Mouse (Mus musculus): Measurements from ENCODE around the gene Slc24a3. TPM values are rescaled to one million over a fixed set of nuclear protein-coding genes. Genes with fewer than 3 reads are reported as not detected.

The Slc24a3 gene
- total RNA-seq, 2 experiments from 2014 or later: 1.4 to 1.9 TPM

- no peak for DNase-seq
- intact Hi-C loops (cut with DNase I): no loop called here
Measured at GRCm38 (mm10) chr2:145405746-145406145, 238.2 kb downstream of the Slc24a3 start.

- intact Hi-C loops (cut with DNase I): no loop called here
- no peak for DNase-seq
Measured at GRCm38 (mm10) chr2:145417738-145418137, 250.2 kb downstream of the Slc24a3 start.

- DNase-seq: no peak
- intact Hi-C loops (cut with DNase I): no loop called here
Measured at GRCm38 (mm10) chr2:145419078-145419477, 251.5 kb downstream of the Slc24a3 start.

GRCm38 (mm10) chr2:145420967-145421888, 253.7 kb downstream of the Slc24a3 start:
- no peak for DNase-seq
- intact Hi-C loops (cut with DNase I): no loop called here

GRCm38 (mm10) chr2:145421889-145422212, 254.3 kb downstream of the Slc24a3 start:
- no peak for DNase-seq
- intact Hi-C loops (cut with DNase I): no loop called here

GRCm38 (mm10) chr2:145429982-145430381, 262.4 kb downstream of the Slc24a3 start:
- no peak for DNase-seq
- intact Hi-C loops (cut with DNase I): no loop called here

GRCm38 (mm10) chr2:145434068-145434467, 266.5 kb downstream of the Slc24a3 start:
- intact Hi-C loops (cut with DNase I): no loop called here

GRCm38 (mm10) chr2:145438336-145438735, 270.8 kb downstream of the Slc24a3 start:
- intact Hi-C loops (cut with DNase I): no loop called here
- no peak for DNase-seq

More at GRCm38 (mm10) chr2:145434068-145434467, 266.5 kb downstream of the Slc24a3 start:
- no peak for DNase-seq

GRCm38 (mm10) chr2:145439755-145440154, 272.2 kb downstream of the Slc24a3 start:
- intact Hi-C loops (cut with DNase I): no loop called here

GRCm38 (mm10) chr2:145457106-145457747, 289.7 kb downstream of the Slc24a3 start:
- no peak for DNase-seq
- intact Hi-C loops (cut with DNase I): no loop called here

More at GRCm38 (mm10) chr2:145439755-145440154, 272.2 kb downstream of the Slc24a3 start:
- DNase-seq: no peak

GRCm38 (mm10) chr2:145460854-145461423, 293.4 kb downstream of the Slc24a3 start:
- intact Hi-C loops (cut with DNase I): no loop called here
- DNase-seq: no peak

GRCm38 (mm10) chr2:145462253-145462652, 294.7 kb downstream of the Slc24a3 start:
- no peak for DNase-seq
- intact Hi-C loops (cut with DNase I): no loop called here

- no peak for DNase-seq
- intact Hi-C loops (cut with DNase I): no loop called here
Measured at GRCm38 (mm10) chr2:145468701-145469325, 301.3 kb downstream of the Slc24a3 start.

- intact Hi-C loops (cut with DNase I): no loop called here
- no peak for DNase-seq
Measured at GRCm38 (mm10) chr2:145477484-145477883, 309.9 kb downstream of the Slc24a3 start.

GRCm38 (mm10) chr2:145479676-145480075, 312.1 kb downstream of the Slc24a3 start:
- intact Hi-C loops (cut with DNase I): no loop called here
- DNase-seq: no peak

GRCm38 (mm10) chr2:145500231-145500630, 332.7 kb downstream of the Slc24a3 start:
- intact Hi-C loops (cut with DNase I): no loop called here
- peak in 1 of 2 experiments; percentile 5 for DNase-seq

- intact Hi-C loops (cut with DNase I): no loop called here
- DNase-seq: no peak
Measured at GRCm38 (mm10) chr2:145501472-145501871, 333.9 kb downstream of the Slc24a3 start.

GRCm38 (mm10) chr2:145507702-145508101, 340.1 kb downstream of the Slc24a3 start:
- no peak for DNase-seq
- intact Hi-C loops (cut with DNase I): no loop called here

- no peak for DNase-seq
- intact Hi-C loops (cut with DNase I): loop anchor here (10.0 kb wide), 1 partner anchor 216 kb away; no protein-coding TSS in a partner anchor
Measured at GRCm38 (mm10) chr2:145510650-145511225, 343.2 kb downstream of the Slc24a3 start.

- intact Hi-C loops (cut with DNase I): loop anchor here (2.0 to 10.0 kb wide), 2 partner anchors 221 to 351 kb away; no protein-coding TSS in a partner anchor
Measured at GRCm38 (mm10) chr2:145515956-145516355, 348.4 kb downstream of the Slc24a3 start.

More at GRCm38 (mm10) chr2:145515956-145516355, 348.4 kb downstream of the Slc24a3 start:
- DNase-seq: no peak

Data from gastrocnemius, postnatal 36 days (tissue).